Mouse (Mus musculus): ENCODE data around the gene Ccdc85b. TPM values are rescaled to one million over a fixed set of nuclear protein-coding genes. Genes with fewer than 3 reads are reported as not detected.
A peak's percentile ranks its signal among the peaks of the same experiment; 100 is the strongest.
"Not testable (repeated sequence)": the region's sequence is repeated elsewhere in the genome, so short reads cannot be mapped to it uniquely, and the experiment has no call there.

The Ccdc85b gene
- polyA plus RNA-seq, 1 experiment from 2014 or later, result 10.2 TPM

- Histone ChIP-seq H3K27me3 (ENCODE audit: control insufficient read depth, insufficient read depth, low read depth, low read length) (no peaks in the 10 kb centered on the region), H3K36me3 (ENCODE audit: control insufficient read depth, insufficient read depth, low read length) (peaks cover 24% of the 10 kb centered on the region), H3K9ac (ENCODE audit: low read depth, low read length) (peak overlapping the region; percentile 88), H3K9me3 (replicated peaks; ENCODE audit: control insufficient read depth, low read length, poor library complexity, severe bottlenecking) (no peaks in the 10 kb centered on the region), H3K4me3 (ENCODE audit: low read depth, low read length) (peak overlapping the region; percentile 94), H3K27ac (ENCODE audit: low read length) (peak overlapping the region; percentile 99), H3K4me2 (ENCODE audit: low read length) (peak overlapping the region; percentile 62), H3K4me1 (ENCODE audit: control insufficient read depth, insufficient read depth, low read length) (peaks cover 38% of the 10 kb centered on the region)
- peak; percentile 30 for ATAC-seq
- WGBS, result under 1% methylated on average over 57 of the region's 59 CpGs
Observed at GRCm38 (mm10) chr19:5490898-5491708, 33.4 kb upstream of the Ccdc85b start.

DNA sequence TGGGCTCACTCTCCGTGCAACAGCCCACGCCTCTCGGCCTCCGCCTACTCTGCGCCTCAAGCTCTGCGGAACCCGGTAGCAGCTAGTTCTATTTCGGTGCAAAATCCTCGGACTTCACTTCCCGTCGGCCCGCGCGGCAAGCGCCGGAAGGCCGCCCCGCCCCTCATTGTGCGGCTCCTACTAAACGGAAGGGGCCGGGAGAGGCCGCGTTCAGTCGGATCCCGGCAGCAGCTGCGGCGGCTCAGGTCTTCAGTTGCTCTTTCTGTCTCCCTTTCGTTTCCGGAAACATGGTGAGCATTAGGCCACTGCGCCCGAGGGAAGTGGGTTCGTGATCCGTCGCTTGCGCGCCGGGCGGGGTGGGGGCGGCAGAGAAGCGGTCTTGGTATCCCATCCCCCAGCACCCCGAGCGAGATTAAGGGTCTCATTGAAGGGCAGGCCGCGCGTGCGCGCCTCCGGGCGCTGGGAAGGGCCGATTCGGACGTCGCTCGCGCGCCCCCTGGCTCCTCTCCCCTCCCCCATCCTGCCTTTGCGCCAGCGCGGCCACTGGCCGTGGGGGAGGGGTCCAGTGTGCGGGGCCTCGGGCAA, 32.7 kb upstream of the Ccdc85b start, which contains the start of gene Cfl1:
Cfl1 (plus strand) TSS at position 143 of the 585 bp plus-strand sequence.
- Histone ChIP-seq H3K27ac (ENCODE audit: low read length) (peak within 1 kb of the TSS; percentile 99), H3K4me2 (ENCODE audit: low read length) (peak within 1 kb of the TSS; percentile 84), H3K36me3 (ENCODE audit: control insufficient read depth, insufficient read depth, low read length) (peaks cover 17% of the 10 kb centered on the region), H3K9ac (ENCODE audit: low read depth, low read length) (peak within 1 kb of the TSS; percentile 88), H3K4me1 (ENCODE audit: control insufficient read depth, insufficient read depth, low read length) (peaks cover 38% of the 10 kb centered on the region), H3K9me3 (replicated peaks; ENCODE audit: control insufficient read depth, low read length, poor library complexity, severe bottlenecking) (no peaks in the 10 kb centered on the region), H3K4me3 (ENCODE audit: low read depth, low read length) (peak within 1 kb of the TSS; percentile 94), H3K27me3 (ENCODE audit: control insufficient read depth, insufficient read depth, low read depth, low read length) (no peaks in the 10 kb centered on the region)
- peak; percentile 66 for ATAC-seq
- WGBS, result 1% methylated on average over 60 of the region's 62 CpGs

GRCm38 (mm10) chr19:5489721-5490120, 32.0 kb upstream of the Ccdc85b start:
- Histone ChIP-seq H3K4me2 (ENCODE audit: low read length) (peak overlapping the region; percentile 36), H3K36me3 (ENCODE audit: control insufficient read depth, insufficient read depth, low read length) (peaks cover 13% of the 10 kb centered on the region), H3K4me1 (ENCODE audit: control insufficient read depth, insufficient read depth, low read length) (peaks cover 38% of the 10 kb centered on the region), H3K4me3 (ENCODE audit: low read depth, low read length) (peak overlapping the region; percentile 94), H3K27ac (ENCODE audit: low read length) (peak overlapping the region; percentile 99)
- ATAC-seq; H3K27me3 ChIP-seq (ENCODE audit: control insufficient read depth, insufficient read depth, low read depth, low read length); H3K9ac ChIP-seq (ENCODE audit: low read depth, low read length); H3K9me3 ChIP-seq (replicated peaks; ENCODE audit: control insufficient read depth, low read length, poor library complexity, severe bottlenecking): not testable (repeated sequence)
- WGBS, result 53% methylated on average over 10 of the region's 10 CpGs

DNA sequence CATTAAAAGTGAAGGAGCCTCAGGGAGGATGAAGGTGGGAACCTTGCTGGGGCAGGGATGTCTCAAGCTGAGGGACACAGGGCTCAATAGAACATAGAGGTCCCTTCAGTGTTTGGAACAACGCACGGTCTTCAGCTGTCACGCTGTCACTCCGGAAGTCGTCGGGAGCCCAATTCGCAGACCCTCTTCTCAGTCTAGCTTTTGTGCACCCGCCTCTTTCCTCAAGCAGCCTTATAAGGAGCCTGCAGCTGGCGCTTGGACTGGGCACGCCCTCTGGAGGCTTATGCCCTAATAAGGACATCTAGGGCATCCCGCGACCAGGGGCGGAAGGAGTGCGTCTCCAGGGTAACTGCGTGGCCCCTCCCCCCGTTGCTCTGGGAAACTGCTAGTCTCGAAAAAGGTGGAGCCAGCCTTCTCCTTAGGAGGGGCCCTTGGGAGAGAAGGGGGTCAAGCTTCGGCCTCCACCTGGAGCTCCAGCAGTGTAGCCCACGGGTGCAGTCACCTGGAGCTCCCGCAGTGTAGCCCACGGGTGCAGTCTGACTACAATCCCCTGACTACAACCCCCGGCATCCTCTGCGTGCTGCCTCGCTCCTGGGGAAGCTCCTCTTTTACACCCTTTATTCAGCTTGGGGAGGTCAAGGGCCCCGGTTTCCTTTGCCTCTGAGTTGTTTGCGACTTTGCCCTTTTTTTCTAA, 31.3 kb upstream of the Ccdc85b start:
- Histone ChIP-seq H3K9me3 (replicated peaks; ENCODE audit: control insufficient read depth, low read length, poor library complexity, severe bottlenecking) (no peaks in the 10 kb centered on the region), H3K27ac (ENCODE audit: low read length) (peak overlapping the region; percentile 99), H3K36me3 (ENCODE audit: control insufficient read depth, insufficient read depth, low read length) (peaks cover 10% of the 10 kb centered on the region), H3K4me2 (ENCODE audit: low read length) (peak overlapping the region; percentile 84), H3K27me3 (ENCODE audit: control insufficient read depth, insufficient read depth, low read depth, low read length) (no peaks in the 10 kb centered on the region), H3K4me3 (ENCODE audit: low read depth, low read length) (peak overlapping the region; percentile 58), H3K4me1 (ENCODE audit: control insufficient read depth, insufficient read depth, low read length) (peaks cover 38% of the 10 kb centered on the region), H3K9ac (ENCODE audit: low read depth, low read length) (peak overlapping the region; percentile 63)
- under 1% methylated on average over 26 of the region's 26 CpGs for WGBS
- peak; percentile 81 for ATAC-seq

GRCm38 (mm10) chr19:5487768-5488550, 30.3 kb upstream of the Ccdc85b start, which contains the start of gene Mus81:
Gene Mus81, minus strand, starts transcription at chr19:5488402.
- Histone ChIP-seq H3K27me3 (ENCODE audit: control insufficient read depth, insufficient read depth, low read depth, low read length) (no peaks in the 10 kb centered on the region), H3K9me3 (replicated peaks; ENCODE audit: control insufficient read depth, low read length, poor library complexity, severe bottlenecking) (no peaks in the 10 kb centered on the region), H3K4me1 (ENCODE audit: control insufficient read depth, insufficient read depth, low read length) (peaks cover 35% of the 10 kb centered on the region), H3K36me3 (ENCODE audit: control insufficient read depth, insufficient read depth, low read length) (peaks cover 14% of the 10 kb centered on the region), H3K4me2 (ENCODE audit: low read length) (peak within 1 kb of the TSS; percentile 84), H3K9ac (ENCODE audit: low read depth, low read length) (peak within 1 kb of the TSS; percentile 70), H3K4me3 (ENCODE audit: low read depth, low read length) (peak within 1 kb of the TSS; percentile 58), H3K27ac (ENCODE audit: low read length) (peak within 1 kb of the TSS; percentile 99)
- peak; percentile 69 for ATAC-seq
- WGBS, result under 1% methylated on average over 39 of the region's 39 CpGs

GRCm38 (mm10) chr19:5486771-5487170, 29.1 kb upstream of the Ccdc85b start:
- Histone ChIP-seq H3K9ac (ENCODE audit: low read depth, low read length) (no peak overlapping the region), H3K27me3 (ENCODE audit: control insufficient read depth, insufficient read depth, low read depth, low read length) (no peaks in the 10 kb centered on the region), H3K27ac (ENCODE audit: low read length) (no peak overlapping the region), H3K36me3 (ENCODE audit: control insufficient read depth, insufficient read depth, low read length) (peaks cover 20% of the 10 kb centered on the region), H3K4me2 (ENCODE audit: low read length) (0 out of 2 replicates have a peak overlapping the region, but pooled peaks have one; percentile 5), H3K4me3 (ENCODE audit: low read depth, low read length) (no peak overlapping the region), H3K9me3 (replicated peaks; ENCODE audit: control insufficient read depth, low read length, poor library complexity, severe bottlenecking) (no peaks in the 10 kb centered on the region), H3K4me1 (ENCODE audit: control insufficient read depth, insufficient read depth, low read length) (peaks cover 25% of the 10 kb centered on the region)
- ATAC-seq, result no peak
- WGBS, result 92% methylated on average over 4 of the region's 4 CpGs

DNA sequence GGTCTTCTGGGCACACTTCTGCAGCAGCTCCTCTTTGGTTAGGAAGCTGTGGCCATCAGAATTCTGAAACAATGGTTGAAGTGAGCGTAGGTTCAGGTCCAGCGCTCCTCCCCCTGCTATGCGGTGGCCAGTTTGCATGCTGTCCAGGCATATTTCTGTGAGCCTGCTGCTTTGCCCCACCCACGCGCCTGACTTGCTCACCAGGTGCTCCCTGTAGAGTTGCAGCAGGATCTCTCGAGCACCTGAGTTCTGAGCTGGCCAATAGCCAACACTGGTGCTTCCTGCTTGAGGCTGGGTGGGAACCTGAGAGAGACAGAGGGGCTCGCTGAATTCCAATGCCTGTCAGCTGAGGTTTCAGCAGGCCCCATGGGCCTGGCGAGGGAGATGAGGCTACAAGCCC, 28.6 kb upstream of the Ccdc85b start:
- Histone ChIP-seq H3K4me1 (ENCODE audit: control insufficient read depth, insufficient read depth, low read length) (peaks cover 23% of the 10 kb centered on the region), H3K36me3 (ENCODE audit: control insufficient read depth, insufficient read depth, low read length) (peaks cover 22% of the 10 kb centered on the region), H3K4me3 (ENCODE audit: low read depth, low read length) (no peak overlapping the region), H3K9ac (ENCODE audit: low read depth, low read length) (no peak overlapping the region), H3K9me3 (replicated peaks; ENCODE audit: control insufficient read depth, low read length, poor library complexity, severe bottlenecking) (no peaks in the 10 kb centered on the region), H3K4me2 (ENCODE audit: low read length) (no peak overlapping the region), H3K27ac (ENCODE audit: low read length) (no peak overlapping the region), H3K27me3 (ENCODE audit: control insufficient read depth, insufficient read depth, low read depth, low read length) (no peaks in the 10 kb centered on the region)
- 89% methylated on average over 8 of the region's 8 CpGs for WGBS
- ATAC-seq, result no peak

DNA sequence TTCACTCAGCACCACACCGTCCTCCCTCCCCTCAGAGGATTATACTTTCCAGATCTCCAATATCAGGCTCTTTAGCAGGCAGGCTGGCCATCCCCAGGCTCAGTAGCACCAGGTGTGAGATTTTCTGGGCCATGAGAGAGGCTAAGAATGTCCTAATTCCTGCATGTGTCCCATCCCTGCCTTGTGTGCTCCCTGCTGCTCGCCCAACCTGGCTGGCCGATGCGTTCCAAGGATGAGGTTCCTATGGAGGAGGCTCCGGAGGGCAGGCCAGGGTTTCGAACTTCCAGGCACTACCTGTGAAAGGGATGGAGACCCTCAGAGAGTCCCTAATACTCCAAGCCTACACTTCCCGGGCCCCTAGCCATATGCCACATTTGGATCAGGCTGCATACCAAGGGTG, 28.1 kb upstream of the Ccdc85b start:
- peaks cover 22% of the 10 kb centered on the region for H3K36me3 ChIP-seq (ENCODE audit: control insufficient read depth, insufficient read depth, low read length)
- no peak overlapping the region for H3K4me3 ChIP-seq (ENCODE audit: low read depth, low read length)
- H3K4me2 ChIP-seq (ENCODE audit: low read length), result no peak overlapping the region
- H3K9me3 ChIP-seq (replicated peaks; ENCODE audit: control insufficient read depth, low read length, poor library complexity, severe bottlenecking), result no peaks in the 10 kb centered on the region
- H3K27me3 ChIP-seq (ENCODE audit: control insufficient read depth, insufficient read depth, low read depth, low read length), result no peaks in the 10 kb centered on the region
- no peak overlapping the region for H3K9ac ChIP-seq (ENCODE audit: low read depth, low read length)
- H3K4me1 ChIP-seq (ENCODE audit: control insufficient read depth, insufficient read depth, low read length), result peaks cover 23% of the 10 kb centered on the region
- H3K27ac ChIP-seq (ENCODE audit: low read length), result no peak overlapping the region
- WGBS, result 89% methylated on average over 7 of the region's 7 CpGs
- ATAC-seq, result no peak
